Mouse (Mus musculus) stomach, adult 2 months (tissue): ENCODE results near the gene Rimkla. TPM values are rescaled to one million over a fixed set of nuclear protein-coding genes. Genes with fewer than 3 reads are reported as not detected.

Experiments used
- polyA plus RNA-seq: library from polyadenylated mRNA; depleted of rRNA; stranded (reverse); fragments of >200 nt; gene quantifications from 2 replicates; pipeline ENCODE4 v1.2.3, GENCODE M21; 2012; rRNA removed

Gene Rimkla
- 0.12 and 0.29 TPM in 2 replicates for polyA plus RNA-seq

DNA sequence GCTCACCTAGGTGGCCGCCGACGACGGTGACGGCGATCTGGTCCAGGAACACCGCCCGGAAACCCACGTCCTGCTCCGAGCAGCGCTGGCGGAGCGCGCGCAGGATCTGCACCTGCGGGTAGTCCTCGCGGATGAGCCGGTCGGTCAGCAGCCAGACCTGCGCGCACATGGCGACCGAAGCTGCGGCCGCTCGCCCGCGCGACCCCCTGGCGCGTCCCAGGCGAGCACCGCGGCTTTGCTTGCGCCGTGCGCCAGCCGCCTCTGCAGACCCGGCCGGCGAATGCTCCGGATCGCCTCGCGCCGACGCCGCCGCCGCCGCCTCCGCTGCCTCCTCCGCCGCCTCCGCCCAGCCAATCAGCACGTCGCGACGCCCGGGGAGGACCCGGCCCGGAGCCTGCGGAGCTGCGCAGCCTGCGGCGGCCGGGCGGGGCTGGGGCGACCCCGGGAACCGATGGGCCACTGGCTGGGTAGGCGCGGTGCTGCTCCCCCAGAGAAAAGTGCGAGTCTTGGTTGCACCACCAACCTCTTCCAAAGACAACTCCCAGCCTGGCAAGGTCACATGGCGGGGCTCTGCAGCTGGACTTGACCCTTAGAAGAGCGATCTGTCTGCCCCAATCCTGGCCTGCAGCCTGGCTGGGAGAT is at the start of gene Rimkla:
Gene Rimkla (minus strand): TSS at position 338 of the 642 bp plus-strand sequence.

DNA sequence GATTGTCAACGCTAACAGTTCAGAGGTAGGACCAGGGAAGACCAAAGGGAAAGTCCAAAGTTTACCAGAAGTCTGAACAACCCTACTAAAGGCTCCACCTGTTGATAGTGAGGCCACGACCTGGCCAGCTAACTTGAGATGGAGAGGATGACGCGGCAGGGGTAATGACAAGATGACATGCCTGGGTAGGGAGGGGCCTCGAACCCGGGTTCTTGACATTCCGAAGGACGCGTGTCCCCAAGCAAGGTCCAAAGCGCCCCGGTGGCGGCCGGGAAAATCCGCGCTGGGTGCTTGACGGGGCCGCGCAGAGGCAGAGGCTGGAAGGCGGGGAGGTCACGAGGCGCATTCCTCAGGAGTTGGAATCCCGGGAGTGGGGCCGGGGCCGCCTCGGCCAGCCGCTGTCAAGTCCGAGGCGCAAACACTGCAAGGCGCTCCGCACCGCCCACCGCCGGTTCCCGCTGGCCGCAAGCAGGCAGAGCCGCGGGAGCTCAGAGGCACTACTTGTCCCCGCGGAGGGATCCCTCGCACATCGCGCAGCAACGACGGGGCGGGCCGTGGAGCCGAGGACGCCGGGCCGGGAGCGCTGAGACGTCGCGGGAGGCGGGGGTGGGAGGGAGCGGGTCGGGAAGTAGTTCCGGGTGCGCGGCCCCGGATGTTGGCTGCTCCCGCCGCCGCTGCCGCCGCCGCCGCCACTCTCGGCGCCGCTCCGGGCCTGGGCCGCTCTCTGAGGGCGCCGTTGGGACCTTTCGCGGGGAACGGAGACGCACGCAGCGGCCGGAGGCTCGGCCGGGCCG is 46.8 kb upstream of the Rimkla start, which contains the start of gene Frg2f1:
Gene Frg2f1 (minus strand): TSS at position 499 of the 794 bp plus-strand sequence.

DNA sequence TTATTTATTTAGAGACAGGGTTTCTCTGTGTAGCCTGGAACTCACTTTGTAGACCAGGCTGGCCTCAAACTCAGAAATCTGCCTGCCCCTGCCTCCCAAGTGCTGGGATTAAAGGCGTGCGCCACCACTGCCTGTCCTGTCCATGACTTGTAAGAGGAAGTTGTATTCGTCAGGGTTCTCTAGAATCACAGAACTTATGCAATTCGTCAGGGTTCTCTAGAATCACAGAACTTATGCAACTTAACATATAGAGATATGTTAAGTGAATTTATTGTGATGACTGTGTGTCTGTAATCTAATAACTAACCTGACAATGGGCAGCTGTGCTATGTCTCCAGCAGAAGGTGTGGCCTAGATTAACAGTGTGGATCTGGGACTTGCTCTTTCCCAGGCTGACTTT is 44.2 kb upstream of the Rimkla start, which contains the start of gene Foxj3:
Gene Foxj3 (plus strand): TSS at position 390 of the 400 bp plus-strand sequence.

DNA sequence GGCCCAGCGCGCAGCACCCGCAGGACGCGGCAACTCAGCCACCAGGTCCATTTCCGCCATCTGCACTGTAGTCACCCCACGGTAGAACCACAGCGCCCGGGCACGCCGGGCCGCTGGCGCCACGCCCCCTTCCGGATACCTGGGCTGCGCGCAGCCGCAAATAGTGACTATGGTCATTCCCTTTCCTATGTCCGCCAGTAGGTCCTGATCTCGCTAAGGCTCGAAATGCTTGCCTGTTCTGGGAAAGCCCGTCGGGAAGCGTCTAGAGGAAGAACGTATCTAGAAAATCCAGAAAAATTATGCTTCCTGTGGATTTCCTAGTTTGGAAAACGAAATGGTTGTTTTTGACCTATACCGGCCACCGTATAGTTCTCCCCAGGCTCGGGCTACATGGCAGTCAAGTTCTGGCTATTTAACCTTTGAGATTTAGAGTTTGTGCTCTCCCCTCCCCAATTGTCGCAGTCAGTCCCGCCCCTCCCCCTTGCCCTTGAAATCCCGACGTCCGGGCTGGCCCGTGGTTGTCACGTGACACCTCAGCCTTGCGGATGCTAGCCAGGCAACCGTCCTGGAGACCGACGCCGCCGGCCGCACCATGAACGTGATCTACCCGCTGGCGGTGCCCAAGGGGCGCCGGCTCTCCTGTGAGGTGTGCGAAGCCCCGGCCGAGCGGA is 70.0 kb downstream of the Rimkla start, which contains the start of the genes Ppcs and Zmynd12:
Gene Ppcs (minus strand): TSS at position 127 of the 671 bp plus-strand sequence.
Gene Zmynd12 (plus strand): TSS at position 521 of the 671 bp plus-strand sequence.

Other genes starting within 250 kb of the Rimkla start
- 0.17 TPM in 1 of 2 replicates, not detected in the other for gene Cldn19, start 237.2 kb downstream of the Rimkla start, polyA plus RNA-seq
- 72.0 and 89.9 TPM in 2 replicates for gene Ybx1, start 198.0 kb downstream of the Rimkla start, polyA plus RNA-seq
- 0.95 and 1.0 TPM in 2 replicates for gene Ppih, start 172.1 kb downstream of the Rimkla start, polyA plus RNA-seq
- 0.16 TPM in 1 of 2 replicates, not detected in the other for gene Ccdc30, start 77.1 kb downstream of the Rimkla start, polyA plus RNA-seq
- gene Ppcs, start 70.2 kb downstream of the Rimkla start, polyA plus RNA-seq, result 8.4 and 14.3 TPM in 2 replicates
- 0.52 and 0.53 TPM in 2 replicates for gene Zmynd12, start 69.8 kb downstream of the Rimkla start, polyA plus RNA-seq
- gene Foxj3, start 44.4 kb upstream of the Rimkla start, polyA plus RNA-seq, result 3.0 and 4.2 TPM in 2 replicates
- gene Frg2f1, start 46.9 kb upstream of the Rimkla start, polyA plus RNA-seq, result 2.4 and 5.9 TPM in 2 replicates
- 0.44 and 0.58 TPM in 2 replicates for gene Guca2a, start 145.1 kb upstream of the Rimkla start, polyA plus RNA-seq
- 0.24 and 0.75 TPM in 2 replicates for gene Guca2b, start 166.3 kb upstream of the Rimkla start, polyA plus RNA-seq
- gene Hivep3, start 241.2 kb upstream of the Rimkla start, polyA plus RNA-seq, result 3.6 and 5.7 TPM in 2 replicates